8 mouse cellular contexts compared by ENCODE assay signal in genomic region chr2:168912901-168913721, GRCm38 (mm10). TPM values are rescaled to one million over a fixed set of nuclear protein-coding genes. Genes with fewer than 3 reads are reported as not detected.
A peak's percentile ranks its signal among the peaks of the same experiment; 100 is the strongest.
DNase-seq lines count a peak whose midpoint lies in the region; ATAC-seq and TF ChIP-seq lines count a peak whose summit lies in the region.

No protein-coding gene starts in this region.

- TF ChIP-seq POLR2A in olfactory bulb, adult 2 months (IDR thresholded peaks at IDR 0.05; ENCODE audit: insufficient read depth, low read depth, low read length), result no peak

- TF ChIP-seq CTCF in olfactory bulb, adult 2 months (IDR thresholded peaks at IDR 0.05; ENCODE audit: insufficient read depth, low read depth, low read length), result no peak

- no peak; the same call in 1 of the 2 replicates for ATAC-seq in liver, embryonic 11.5 days (replicated peaks; ENCODE audit: low FRiP score)
- peak; percentile 54; the same call in 1 of the 2 replicates for ATAC-seq in embryonic facial prominence, embryonic 11.5 days (replicated peaks; ENCODE audit: insufficient number of reproducible peaks, low FRiP score, low TSS enrichment, low read depth)
- ATAC-seq in limb, embryonic 11.5 days (ENCODE audit: insufficient number of reproducible peaks, low FRiP score, low TSS enrichment, low read depth), result 0 out of 2 replicates have a peak, but pooled peaks have one; percentile 14
- no peak for ATAC-seq in monocyte, adult 5-6 weeks (replicated peaks; ENCODE audit: insufficient number of reproducible peaks, low FRiP score, low TSS enrichment, poor library complexity, severe bottlenecking)

- WGBS in liver, embryonic 11.5 days, result 2% methylated on average over 31 of the region's 31 CpGs
- WGBS in embryonic facial prominence, embryonic 11.5 days, result 1% methylated on average over 31 of the region's 31 CpGs
- WGBS in limb, embryonic 11.5 days, result 1% methylated on average over 31 of the region's 31 CpGs
- WGBS in olfactory bulb, adult 2 months, result 8% methylated on average over 31 of the region's 31 CpGs

- no peaks in the 10 kb centered on the region for H3K36me3 ChIP-seq in liver, embryonic 11.5 days (ENCODE audit: control insufficient read depth, insufficient read depth, low read length)
- H3K36me3 ChIP-seq in embryonic facial prominence, embryonic 11.5 days (replicated peaks; ENCODE audit: control insufficient read depth, insufficient read depth, low read depth, low read length), result no peaks in the 10 kb centered on the region
- H3K36me3 ChIP-seq in limb, embryonic 11.5 days (ENCODE audit: control insufficient read depth, insufficient read depth, low read length), result no peaks in the 10 kb centered on the region

- H3K27ac ChIP-seq in liver, embryonic 11.5 days (ENCODE audit: low read depth, low read length), result no peak overlapping the region
- H3K27ac ChIP-seq in embryonic facial prominence, embryonic 11.5 days (replicated peaks; ENCODE audit: low read depth, low read length), result no peak overlapping the region
- no peak overlapping the region for H3K27ac ChIP-seq in limb, embryonic 11.5 days (replicated peaks; ENCODE audit: low read depth, low read length)
- H3K27ac ChIP-seq in olfactory bulb, adult 2 months (ENCODE audit: insufficient read depth, low read depth, low read length), result no peak overlapping the region

- DNase-seq in liver, embryonic 11.5 days (ENCODE audit: low spot score), result peak; percentile 56
- DNase-seq in liver, result no peak
- peak; percentile 62 for DNase-seq in embryonic facial prominence, embryonic 11.5 days (ENCODE audit: low spot score)
- DNase-seq in limb, embryonic 11.5 days (ENCODE audit: low spot score), result peak; percentile 60
- DNase-seq in layer of hippocampus, adult 11-12 months (ENCODE audit: low spot score), result no peak
- DNase-seq in layer of hippocampus, adult 18-20 months (ENCODE audit: low spot score in 2 of 2), result no peak

- H3K4me3 ChIP-seq in liver, embryonic 11.5 days (ENCODE audit: low read depth, low read length), result peak overlapping the region; percentile 51
- peak overlapping the region; percentile 49 for H3K4me3 ChIP-seq in embryonic facial prominence, embryonic 11.5 days (ENCODE audit: low read depth, low read length)
- H3K4me3 ChIP-seq in limb, embryonic 11.5 days (ENCODE audit: low read depth, low read length), result peak overlapping the region; percentile 45
- H3K4me3 ChIP-seq in olfactory bulb, adult 2 months (ENCODE audit: insufficient read depth, low read depth, low read length), result peak overlapping the region; percentile 29; the same call in 1 of the 2 replicates

- no peaks in the 10 kb centered on the region for H3K9me3 ChIP-seq in liver, embryonic 11.5 days (ENCODE audit: control insufficient read depth, low read length)
- no peaks in the 10 kb centered on the region for H3K9me3 ChIP-seq in embryonic facial prominence, embryonic 11.5 days (replicated peaks; ENCODE audit: control insufficient read depth, low read length)
- no peaks in the 10 kb centered on the region for H3K9me3 ChIP-seq in limb, embryonic 11.5 days (ENCODE audit: control insufficient read depth, low read length)

- H3K27me3 ChIP-seq in liver, embryonic 11.5 days (replicated peaks; ENCODE audit: control insufficient read depth, insufficient read depth, low read length), result peaks cover 43% of the 10 kb centered on the region
- H3K27me3 ChIP-seq in embryonic facial prominence, embryonic 11.5 days (ENCODE audit: control insufficient read depth, insufficient read depth, low read length), result peaks cover 28% of the 10 kb centered on the region
- H3K27me3 ChIP-seq in limb, embryonic 11.5 days (ENCODE audit: control insufficient read depth, insufficient read depth, low read length), result peaks cover 32% of the 10 kb centered on the region

- H3K4me1 ChIP-seq in liver, embryonic 11.5 days (replicated peaks; ENCODE audit: control insufficient read depth, insufficient read depth, low read length), result 0 out of 2 replicates have a peak, but pooled peaks cover 11% of the 10 kb centered on the region
- H3K4me1 ChIP-seq in embryonic facial prominence, embryonic 11.5 days (ENCODE audit: control insufficient read depth, insufficient read depth, low read length), result no peaks in the 10 kb centered on the region; the same call in none of the 2 replicates
- peaks cover 25% of the 10 kb centered on the region for H3K4me1 ChIP-seq in limb, embryonic 11.5 days (ENCODE audit: control insufficient read depth, insufficient read depth, low read length)
- H3K4me1 ChIP-seq in olfactory bulb, adult 2 months (ENCODE audit: control insufficient read depth, insufficient read depth, low read length), result peaks cover 13% of the 10 kb centered on the region

- no peak overlapping the region for H3K9ac ChIP-seq in liver, embryonic 11.5 days (ENCODE audit: low read depth, low read length)
- H3K9ac ChIP-seq in embryonic facial prominence, embryonic 11.5 days (replicated peaks; ENCODE audit: low read length), result no peak overlapping the region; the same call in 1 of the 2 replicates
- peak overlapping the region; percentile 27; the same call in 1 of the 2 replicates for H3K9ac ChIP-seq in limb, embryonic 11.5 days (ENCODE audit: low read length)

- H3K4me2 ChIP-seq in liver, embryonic 11.5 days, result peak overlapping the region; percentile 81
- H3K4me2 ChIP-seq in embryonic facial prominence, embryonic 11.5 days (ENCODE audit: low read depth, low read length), result peak overlapping the region; percentile 90
- peak overlapping the region; percentile 80 for H3K4me2 ChIP-seq in limb, embryonic 11.5 days (ENCODE audit: low read depth, severe bottlenecking)

RNA-seq across cellular contexts. Expression of gene Zfp64, which starts 42.3 kb away (rescaled TPM):
- 30.6 and 31.1 TPM in 2 replicates for polyA plus RNA-seq in liver, embryonic 11.5 days (2014; fragmentation: Nextera tagmentation; extraction: Ambion mirVana)
- 42.1 and 44.0 TPM in 2 replicates for polyA plus RNA-seq in embryonic facial prominence, embryonic 11.5 days (2014; fragmentation: Nextera tagmentation; extraction: Ambion mirVana)
- 45.0 and 45.3 TPM in 2 replicates for polyA plus RNA-seq in limb, embryonic 11.5 days (2014; fragmentation: Nextera tagmentation; extraction: Ambion mirVana)
- not detected in 2 replicates for polyA plus RNA-seq in olfactory bulb, adult 2 months (2012; ENCODE audit: insufficient read depth, insufficient read length, low replicate concordance, missing spikeins)
- 6.8 to 13.0 TPM (median 7.8 TPM) in 3 replicates for total RNA-seq in monocyte, adult 5-6 weeks (2017)
- total RNA-seq in layer of hippocampus, adult 18-20 months (2021), result 10 to 100 TPM; 15.4 to 16.3 TPM

Comparison
In these comparisons a context has a peak if more than half of its experiments do, and no peak if none do; other contexts are left out.
1. DNase-seq: peak in liver, embryonic 11.5 days (single experiment), embryonic facial prominence, embryonic 11.5 days (single experiment) and limb, embryonic 11.5 days (single experiment); none in liver (single experiment), layer of hippocampus, adult 11-12 months (single experiment) and layer of hippocampus, adult 18-20 months (0 of 2).
2. ATAC-seq: peak in embryonic facial prominence, embryonic 11.5 days (single experiment) and limb, embryonic 11.5 days (single experiment); none in liver, embryonic 11.5 days (single experiment) and monocyte, adult 5-6 weeks (single experiment).
3. RNA of gene Zfp64, which starts 42.3 kb away (polyA plus RNA-seq): 45.0 to 45.3 TPM in limb, embryonic 11.5 days, 42.1 to 44.0 TPM in embryonic facial prominence, embryonic 11.5 days and 30.6 to 31.1 TPM in liver, embryonic 11.5 days; not detected in olfactory bulb, adult 2 months; every median in the first group is over 10 times any median in the second.
4. Peak in every context shown above with its lines, with median percentiles within 50 percentile points of each other: H3K4me2 ChIP-seq and H3K4me3 ChIP-seq.